Mouse (Mus musculus): ENCODE measurements around the gene Fbxo33. TPM values are rescaled to one million over a fixed set of nuclear protein-coding genes. Genes with fewer than 3 reads are reported as not detected.

The Fbxo33 gene
- polyA plus RNA-seq, 1 experiment = 4.5 TPM

- Histone ChIP-seq H3K27me3 (ENCODE audit: control insufficient read depth, insufficient read depth, insufficient read length) (no peaks in the 10 kb centered on the region), H3ac (ENCODE audit: control insufficient read depth, insufficient read length, low read depth) (no peak overlapping the region), H3K36me3 (ENCODE audit: control insufficient read depth, insufficient read depth) (peaks cover 24% of the 10 kb centered on the region), H3K79me3 (ENCODE audit: low read depth) (no peaks in the 10 kb centered on the region), H3K79me2 (ENCODE audit: control insufficient read depth, insufficient read depth) (no peaks in the 10 kb centered on the region), H3K4me3 (ENCODE audit: insufficient read depth, poor library complexity, severe bottlenecking) (no peak overlapping the region)
- TF ChIP-seq CEBPB (IDR thresholded peaks at IDR 0.05; ENCODE audit: low read depth) (no peak), FOSL1 (IDR thresholded peaks at IDR 0.05; ENCODE audit: insufficient read depth, low read length, poor library complexity, severe bottlenecking) (no peak), CTCF (IDR thresholded peaks at IDR 0.05; ENCODE audit: control insufficient read depth, insufficient read depth, insufficient read length) (no peak), MAX (IDR thresholded peaks at IDR 0.05) (no peak), USF1 (IDR thresholded peaks at IDR 0.05; ENCODE audit: low read depth) (no peak), MYOD1 (IDR thresholded peaks at IDR 0.05; ENCODE audit: control insufficient read depth, insufficient read length, low read depth) (no peak), MYOG (IDR thresholded peaks at IDR 0.05; ENCODE audit: control insufficient read depth, extremely low read depth, insufficient read length) (no peak)
Measured at GRCm38 (mm10) chr12:59195065-59195464, 24.5 kb downstream of the Fbxo33 start.

GRCm38 (mm10) chr12:59194341-59195003 is 25.1 kb downstream of the Fbxo33 start:
- TF ChIP-seq MYOD1 (IDR thresholded peaks at IDR 0.05; ENCODE audit: control insufficient read depth, insufficient read length, low read depth) = no peak
- no peaks in the 10 kb centered on the region for H3K27me3 ChIP-seq (ENCODE audit: control insufficient read depth, insufficient read depth, insufficient read length)
- no peaks in the 10 kb centered on the region for H3K79me3 ChIP-seq (ENCODE audit: low read depth)
- H3K36me3 ChIP-seq (ENCODE audit: control insufficient read depth, insufficient read depth) = peaks cover 23% of the 10 kb centered on the region
- H3K4me3 ChIP-seq (ENCODE audit: insufficient read depth, poor library complexity, severe bottlenecking) = no peak overlapping the region
- no peaks in the 10 kb centered on the region for H3K79me2 ChIP-seq (ENCODE audit: control insufficient read depth, insufficient read depth)
- H3ac ChIP-seq (ENCODE audit: control insufficient read depth, insufficient read length, low read depth) = no peak overlapping the region

- H3K79me2 ChIP-seq (ENCODE audit: control insufficient read depth, insufficient read depth) = no peaks in the 10 kb centered on the region
- no peaks in the 10 kb centered on the region for H3K27me3 ChIP-seq (ENCODE audit: control insufficient read depth, insufficient read depth, insufficient read length)
- H3ac ChIP-seq (ENCODE audit: control insufficient read depth, insufficient read length, low read depth) = no peak overlapping the region
- no peaks in the 10 kb centered on the region for H3K79me3 ChIP-seq (ENCODE audit: low read depth)
- H3K36me3 ChIP-seq (ENCODE audit: control insufficient read depth, insufficient read depth) = peaks cover 29% of the 10 kb centered on the region
- TF ChIP-seq MYOG (IDR thresholded peaks at IDR 0.05; ENCODE audit: control insufficient read depth, extremely low read depth, insufficient read length) (no peak), MYOD1 (IDR thresholded peaks at IDR 0.05; ENCODE audit: control insufficient read depth, insufficient read length, low read depth) (no peak), MAX (IDR thresholded peaks at IDR 0.05) (no peak), USF1 (IDR thresholded peaks at IDR 0.05; ENCODE audit: low read depth) (no peak), CEBPB (IDR thresholded peaks at IDR 0.05; ENCODE audit: low read depth) (no peak), CTCF (IDR thresholded peaks at IDR 0.05; ENCODE audit: control insufficient read depth, insufficient read depth, insufficient read length) (no peak), FOSL1 (IDR thresholded peaks at IDR 0.05; ENCODE audit: insufficient read depth, low read length, poor library complexity, severe bottlenecking) (no peak)
- no peak overlapping the region for H3K4me3 ChIP-seq (ENCODE audit: insufficient read depth, poor library complexity, severe bottlenecking)
Measured at GRCm38 (mm10) chr12:59193637-59194036, 25.9 kb downstream of the Fbxo33 start.

GRCm38 (mm10) chr12:59188086-59188682 is 31.3 kb downstream of the Fbxo33 start:
- Histone ChIP-seq H3K36me3 (ENCODE audit: control insufficient read depth, insufficient read depth) (peaks cover 65% of the 10 kb centered on the region), H3ac (ENCODE audit: control insufficient read depth, insufficient read length, low read depth) (no peak overlapping the region), H3K4me3 (ENCODE audit: insufficient read depth, poor library complexity, severe bottlenecking) (no peak overlapping the region), H3K79me2 (ENCODE audit: control insufficient read depth, insufficient read depth) (no peaks in the 10 kb centered on the region), H3K79me3 (ENCODE audit: low read depth) (no peaks in the 10 kb centered on the region), H3K27me3 (ENCODE audit: control insufficient read depth, insufficient read depth, insufficient read length) (no peaks in the 10 kb centered on the region)
- TF ChIP-seq MYOG (IDR thresholded peaks at IDR 0.05; ENCODE audit: control insufficient read depth, extremely low read depth, insufficient read length) (no peak), USF1 (IDR thresholded peaks at IDR 0.05; ENCODE audit: low read depth) (no peak), MAX (IDR thresholded peaks at IDR 0.05) (no peak), CEBPB (IDR thresholded peaks at IDR 0.05; ENCODE audit: low read depth) (no peak), FOSL1 (IDR thresholded peaks at IDR 0.05; ENCODE audit: insufficient read depth, low read length, poor library complexity, severe bottlenecking) (no peak), CTCF (IDR thresholded peaks at IDR 0.05; ENCODE audit: control insufficient read depth, insufficient read depth, insufficient read length) (no peak), MYOD1 (IDR thresholded peaks at IDR 0.05; ENCODE audit: control insufficient read depth, insufficient read length, low read depth) (no peak)

- Histone ChIP-seq H3K4me3 (ENCODE audit: insufficient read depth, poor library complexity, severe bottlenecking) (no peak overlapping the region), H3K79me2 (ENCODE audit: control insufficient read depth, insufficient read depth) (no peaks in the 10 kb centered on the region), H3K27me3 (ENCODE audit: control insufficient read depth, insufficient read depth, insufficient read length) (no peaks in the 10 kb centered on the region), H3ac (ENCODE audit: control insufficient read depth, insufficient read length, low read depth) (no peak overlapping the region), H3K36me3 (ENCODE audit: control insufficient read depth, insufficient read depth) (peaks cover 83% of the 10 kb centered on the region), H3K79me3 (ENCODE audit: low read depth) (no peaks in the 10 kb centered on the region)
- TF ChIP-seq CEBPB (IDR thresholded peaks at IDR 0.05; ENCODE audit: low read depth) (no peak), MAX (IDR thresholded peaks at IDR 0.05) (no peak), USF1 (IDR thresholded peaks at IDR 0.05; ENCODE audit: low read depth) (no peak), MYOG (IDR thresholded peaks at IDR 0.05; ENCODE audit: control insufficient read depth, extremely low read depth, insufficient read length) (no peak), MYOD1 (IDR thresholded peaks at IDR 0.05; ENCODE audit: control insufficient read depth, insufficient read length, low read depth) (no peak), CTCF (IDR thresholded peaks at IDR 0.05; ENCODE audit: control insufficient read depth, insufficient read depth, insufficient read length) (no peak), FOSL1 (IDR thresholded peaks at IDR 0.05; ENCODE audit: insufficient read depth, low read length, poor library complexity, severe bottlenecking) (no peak)
Measured at GRCm38 (mm10) chr12:59177814-59178213, 41.7 kb downstream of the Fbxo33 start.

Measured in C2C12 (cell line).